Mouse (Mus musculus): ENCODE measurements around the gene Dlgap4. TPM values are rescaled to one million over a fixed set of nuclear protein-coding genes. Genes with fewer than 3 reads are reported as not detected.

Dlgap4 gene
- polyA plus RNA-seq, 2 experiments, result 94.1 to 100 TPM

GRCm38 (mm10) chr2:156741265-156741664, 127.8 kb downstream of the Dlgap4 start:
- WGBS, result 79% methylated on average over 9 of the region's 9 CpGs
- Histone ChIP-seq H3K27me3 (ENCODE audit: control insufficient read depth, insufficient read depth, low read length) (no peaks in the 10 kb centered on the region), H3K4me3 (replicated peaks; ENCODE audit: low read length) (no peak overlapping the region), H3K9ac (ENCODE audit: low read depth, low read length, severe bottlenecking) (no peak overlapping the region), H3K27ac (replicated peaks; ENCODE audit: low read depth, low read length) (no peak overlapping the region), H3K36me3 (ENCODE audit: control insufficient read depth, insufficient read depth, low read length) (peaks cover 20% of the 10 kb centered on the region), H3K4me2 (replicated peaks; ENCODE audit: low read depth, low read length, severe bottlenecking) (no peak overlapping the region), H3K4me1 (ENCODE audit: control insufficient read depth, insufficient read depth, low read length) (peaks cover 20% of the 10 kb centered on the region), H3K9me3 (ENCODE audit: control insufficient read depth, low read length) (no peaks in the 10 kb centered on the region)
- ATAC-seq (ENCODE audit: low FRiP score, low read depth) (no peak), DNase-seq (ENCODE audit: low spot score) (no peak)
- TF ChIP-seq POLR2A (IDR thresholded peaks at IDR 0.05; ENCODE audit: borderline replicate concordance, extremely low read depth, insufficient read depth, insufficient read length), result no peak

GRCm38 (mm10) chr2:156741998-156742397, 128.5 kb downstream of the Dlgap4 start:
- no peaks in the 10 kb centered on the region for H3K9me3 ChIP-seq (ENCODE audit: control insufficient read depth, low read length)
- no peak for ATAC-seq (ENCODE audit: low FRiP score, low read depth)
- H3K9ac ChIP-seq (ENCODE audit: low read depth, low read length, severe bottlenecking), result no peak overlapping the region
- H3K4me1 ChIP-seq (ENCODE audit: control insufficient read depth, insufficient read depth, low read length), result peaks cover 13% of the 10 kb centered on the region
- WGBS, result 21% methylated on average over 4 of the region's 4 CpGs
- no peak for TF ChIP-seq POLR2A (IDR thresholded peaks at IDR 0.05; ENCODE audit: borderline replicate concordance, extremely low read depth, insufficient read depth, insufficient read length)
- peaks cover 27% of the 10 kb centered on the region for H3K36me3 ChIP-seq (ENCODE audit: control insufficient read depth, insufficient read depth, low read length)
- H3K4me2 ChIP-seq (replicated peaks; ENCODE audit: low read depth, low read length, severe bottlenecking), result no peak overlapping the region
- no peak for DNase-seq (ENCODE audit: low spot score)
- no peaks in the 10 kb centered on the region for H3K27me3 ChIP-seq (ENCODE audit: control insufficient read depth, insufficient read depth, low read length)
- H3K27ac ChIP-seq (replicated peaks; ENCODE audit: low read depth, low read length), result no peak overlapping the region
- H3K4me3 ChIP-seq (replicated peaks; ENCODE audit: low read length), result no peak overlapping the region

GRCm38 (mm10) chr2:156743248-156743647, 129.7 kb downstream of the Dlgap4 start:
- WGBS, result 33% methylated on average over 3 of the region's 3 CpGs
- no peak overlapping the region for H3K4me2 ChIP-seq (replicated peaks; ENCODE audit: low read depth, low read length, severe bottlenecking)
- H3K4me3 ChIP-seq (replicated peaks; ENCODE audit: low read length), result no peak overlapping the region
- no peaks in the 10 kb centered on the region for H3K9me3 ChIP-seq (ENCODE audit: control insufficient read depth, low read length)
- ATAC-seq (ENCODE audit: low FRiP score, low read depth) (no peak), DNase-seq (ENCODE audit: low spot score) (no peak)
- no peaks in the 10 kb centered on the region for H3K27me3 ChIP-seq (ENCODE audit: control insufficient read depth, insufficient read depth, low read length)
- H3K9ac ChIP-seq (ENCODE audit: low read depth, low read length, severe bottlenecking), result no peak overlapping the region
- H3K4me1 ChIP-seq (ENCODE audit: control insufficient read depth, insufficient read depth, low read length), result peaks cover 12% of the 10 kb centered on the region
- no peak overlapping the region for H3K27ac ChIP-seq (replicated peaks; ENCODE audit: low read depth, low read length)
- H3K36me3 ChIP-seq (ENCODE audit: control insufficient read depth, insufficient read depth, low read length), result peaks cover 40% of the 10 kb centered on the region
- TF ChIP-seq POLR2A (IDR thresholded peaks at IDR 0.05; ENCODE audit: borderline replicate concordance, extremely low read depth, insufficient read depth, insufficient read length), result no peak

- H3K36me3 ChIP-seq (ENCODE audit: control insufficient read depth, insufficient read depth, low read length), result peaks cover 51% of the 10 kb centered on the region
- peaks cover 12% of the 10 kb centered on the region for H3K4me1 ChIP-seq (ENCODE audit: control insufficient read depth, insufficient read depth, low read length)
- ATAC-seq (ENCODE audit: low FRiP score, low read depth) (no peak), DNase-seq (ENCODE audit: low spot score) (no peak)
- H3K27ac ChIP-seq (replicated peaks; ENCODE audit: low read depth, low read length), result no peak overlapping the region
- no peak overlapping the region for H3K9ac ChIP-seq (ENCODE audit: low read depth, low read length, severe bottlenecking)
- WGBS, result 83% methylated on average over 5 of the region's 5 CpGs
- H3K4me3 ChIP-seq (replicated peaks; ENCODE audit: low read length), result no peak overlapping the region
- no peak for TF ChIP-seq POLR2A (IDR thresholded peaks at IDR 0.05; ENCODE audit: borderline replicate concordance, extremely low read depth, insufficient read depth, insufficient read length)
- H3K27me3 ChIP-seq (ENCODE audit: control insufficient read depth, insufficient read depth, low read length), result no peaks in the 10 kb centered on the region
- H3K9me3 ChIP-seq (ENCODE audit: control insufficient read depth, low read length), result no peaks in the 10 kb centered on the region
- H3K4me2 ChIP-seq (replicated peaks; ENCODE audit: low read depth, low read length, severe bottlenecking), result no peak overlapping the region
Measured at GRCm38 (mm10) chr2:156744414-156744813, 130.9 kb downstream of the Dlgap4 start.

- Histone ChIP-seq H3K9ac (ENCODE audit: low read depth, low read length, severe bottlenecking) (no peak overlapping the region), H3K4me3 (replicated peaks; ENCODE audit: low read length) (no peak overlapping the region), H3K4me2 (replicated peaks; ENCODE audit: low read depth, low read length, severe bottlenecking) (no peak overlapping the region), H3K27ac (replicated peaks; ENCODE audit: low read depth, low read length) (no peak overlapping the region), H3K36me3 (ENCODE audit: control insufficient read depth, insufficient read depth, low read length) (peaks cover 72% of the 10 kb centered on the region), H3K9me3 (ENCODE audit: control insufficient read depth, low read length) (no peaks in the 10 kb centered on the region), H3K27me3 (ENCODE audit: control insufficient read depth, insufficient read depth, low read length) (no peaks in the 10 kb centered on the region), H3K4me1 (ENCODE audit: control insufficient read depth, insufficient read depth, low read length) (peaks cover 3% of the 10 kb centered on the region; the same call in 1 of the 2 replicates)
- DNase-seq (ENCODE audit: low spot score), result no peak
- TF ChIP-seq POLR2A (IDR thresholded peaks at IDR 0.05; ENCODE audit: borderline replicate concordance, extremely low read depth, insufficient read depth, insufficient read length), result no peak
- ATAC-seq (ENCODE audit: low FRiP score, low read depth), result no peak
- WGBS, result 93% methylated on average over 3 of the region's 3 CpGs
Measured at GRCm38 (mm10) chr2:156747315-156747714, 133.8 kb downstream of the Dlgap4 start.

- Histone ChIP-seq H3K4me2 (replicated peaks; ENCODE audit: low read depth, low read length, severe bottlenecking) (no peak overlapping the region), H3K4me1 (ENCODE audit: control insufficient read depth, insufficient read depth, low read length) (no peaks in the 10 kb centered on the region), H3K36me3 (ENCODE audit: control insufficient read depth, insufficient read depth, low read length) (peaks cover 93% of the 10 kb centered on the region), H3K27me3 (ENCODE audit: control insufficient read depth, insufficient read depth, low read length) (no peaks in the 10 kb centered on the region), H3K27ac (replicated peaks; ENCODE audit: low read depth, low read length) (no peak overlapping the region), H3K4me3 (replicated peaks; ENCODE audit: low read length) (no peak overlapping the region), H3K9ac (ENCODE audit: low read depth, low read length, severe bottlenecking) (no peak overlapping the region), H3K9me3 (ENCODE audit: control insufficient read depth, low read length) (no peaks in the 10 kb centered on the region)
- DNase-seq (ENCODE audit: low spot score), result no peak
- TF ChIP-seq POLR2A (IDR thresholded peaks at IDR 0.05; ENCODE audit: borderline replicate concordance, extremely low read depth, insufficient read depth, insufficient read length), result no peak
- WGBS, result 85% methylated on average over 8 of the region's 8 CpGs
- no peak for ATAC-seq (ENCODE audit: low FRiP score, low read depth)
Measured at GRCm38 (mm10) chr2:156749687-156750086, 136.2 kb downstream of the Dlgap4 start.

All from limb, embryonic 14.5 days (tissue).